Mouse (Mus musculus) fibroblast of lung, adult 2 months (primary cell): ENCODE data around the gene Sp4.

Source experiments
- DNase-seq: peaks from one replicate; pipeline ENCODE4 v3.0.0-alpha.2; 2011; ENCODE audit warnings: low read depth

The Sp4 gene

GRCm38 (mm10) chr12:118264905-118265304 lies 36.3 kb downstream of the Sp4 start:
- no peak for DNase-seq

GRCm38 (mm10) chr12:118263878-118264277 lies 37.4 kb downstream of the Sp4 start:
- no peak for DNase-seq

DNA sequence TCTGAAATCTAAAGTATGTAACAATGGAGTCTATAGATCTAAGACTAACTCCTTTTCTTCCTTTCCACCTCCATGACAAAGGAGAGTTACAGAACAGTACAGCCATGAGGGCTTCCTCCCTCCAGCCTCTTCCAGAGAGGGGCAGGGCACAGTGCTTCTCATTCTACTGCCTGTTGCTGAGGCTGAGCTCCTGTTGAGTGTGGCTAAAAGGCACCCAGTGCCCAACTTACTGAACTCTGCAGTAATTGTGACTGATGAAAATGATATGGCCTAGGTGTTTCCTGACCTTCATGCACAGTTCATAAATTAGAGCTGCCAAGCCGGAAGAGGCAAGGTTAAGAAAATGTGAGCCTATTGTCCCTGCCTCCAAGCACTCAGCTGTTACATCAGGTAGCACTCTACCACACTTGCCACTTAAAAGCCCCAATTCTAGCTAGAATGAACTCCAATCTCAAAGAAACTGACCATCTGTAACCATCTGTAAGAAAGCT lies 45.9 kb downstream of the Sp4 start:
- DNase-seq = no peak

- no peak for DNase-seq
Measured at GRCm38 (mm10) chr12:118221182-118221581, 80.1 kb downstream of the Sp4 start.

DNA sequence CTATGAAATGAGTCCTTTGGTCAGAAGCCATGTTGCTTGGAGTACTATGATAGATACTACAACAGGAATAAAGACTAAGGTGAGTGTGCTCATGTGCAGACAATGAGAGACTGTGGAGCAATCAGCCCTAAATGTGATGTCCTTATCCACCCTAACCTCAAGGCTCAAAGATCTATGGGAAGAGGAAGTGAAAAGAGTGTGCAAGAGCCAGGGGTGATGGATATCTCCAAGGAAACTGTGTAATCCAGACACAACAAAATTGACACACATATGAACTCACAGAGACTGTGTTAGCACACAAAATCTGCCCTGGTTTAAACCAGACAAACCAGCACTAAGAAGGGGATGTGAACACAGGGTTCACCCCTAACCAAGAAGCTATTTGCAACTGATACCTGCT lies 81.2 kb downstream of the Sp4 start:
- no peak for DNase-seq

DNA sequence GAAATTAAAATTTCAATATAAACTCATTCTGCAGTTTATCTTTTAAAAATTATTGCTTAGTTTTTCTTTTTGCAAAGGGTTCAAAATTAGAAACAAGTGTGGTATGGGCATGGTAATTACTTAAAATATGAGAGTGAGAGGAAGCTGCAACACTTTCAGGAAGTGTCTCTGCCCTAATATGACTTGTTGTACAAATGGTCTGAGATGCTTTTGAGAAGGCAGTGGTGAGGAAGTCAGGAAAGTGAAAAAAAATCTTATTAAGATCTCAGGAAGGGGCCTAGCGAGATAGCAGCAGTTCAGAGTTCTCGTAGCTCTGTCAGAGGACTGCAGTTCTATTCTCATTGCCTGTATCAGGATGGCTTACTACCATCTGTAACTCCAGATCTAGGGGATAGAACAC lies 89.1 kb downstream of the Sp4 start:
- no peak for DNase-seq

DNA sequence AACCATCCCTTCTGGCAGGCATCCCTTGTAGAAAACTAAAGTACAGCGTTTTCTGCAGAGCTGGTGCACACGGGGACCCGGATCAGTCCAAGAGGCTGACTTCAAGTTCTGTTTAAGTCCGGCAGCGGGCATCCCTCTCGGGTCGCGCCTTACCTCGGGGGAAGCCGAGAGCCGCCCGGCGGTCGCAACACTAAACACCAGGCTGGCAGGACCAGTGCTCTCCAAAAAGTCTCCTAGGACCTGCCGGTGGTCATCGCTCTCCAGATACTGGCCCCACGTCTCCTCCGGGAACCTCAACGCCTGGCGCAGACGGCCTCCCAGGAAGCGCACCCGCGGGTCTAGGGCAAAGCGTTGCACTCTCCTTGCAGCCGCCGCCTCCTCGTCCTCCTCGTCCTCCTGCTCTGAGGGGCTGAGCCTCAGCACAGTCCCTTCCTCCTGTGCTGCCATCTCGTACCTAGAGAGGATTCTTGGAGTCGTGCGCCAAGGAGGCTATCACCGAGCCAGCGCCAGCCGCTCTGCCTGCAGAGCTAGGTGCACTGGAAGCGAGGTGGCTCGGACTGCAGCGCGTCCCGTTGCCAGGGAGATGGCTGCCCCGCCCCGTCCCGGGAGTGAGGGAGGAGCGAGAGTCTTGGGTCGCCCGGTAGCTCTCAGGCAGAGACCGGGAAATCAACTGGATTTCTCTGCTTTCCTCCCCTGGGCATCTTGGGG lies 102.7 kb downstream of the Sp4 start, which contains the start of gene Dnah11:
Gene Dnah11 (minus strand): TSS at position 658 of the 708 bp plus-strand sequence.
- DNase-seq = no peak

- no peak for DNase-seq
Measured at GRCm38 (mm10) chr12:118196583-118196982, 104.7 kb downstream of the Sp4 start.

- DNase-seq = no peak
Measured at GRCm38 (mm10) chr12:118189535-118189934, 111.7 kb downstream of the Sp4 start.

DNA sequence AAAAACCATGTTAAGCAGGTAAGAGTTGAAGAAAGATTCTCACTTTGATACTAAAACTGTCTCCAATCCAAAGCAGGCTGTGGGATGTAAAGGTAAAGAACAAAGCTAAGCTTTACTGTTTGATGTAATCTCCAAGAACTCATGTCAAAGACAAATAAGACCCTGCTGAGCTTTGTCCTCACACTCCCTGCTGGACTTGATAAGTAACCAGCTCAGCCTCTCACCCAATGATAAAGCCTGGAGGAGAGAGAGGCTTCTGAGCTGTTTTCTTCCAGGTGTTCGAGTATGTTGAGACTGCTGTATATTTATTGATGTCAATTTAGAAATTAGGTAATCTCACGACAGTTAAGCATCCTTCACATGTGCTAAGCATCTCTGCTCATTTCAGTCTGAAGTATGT lies 113.6 kb downstream of the Sp4 start:
- DNase-seq = no peak

DNA sequence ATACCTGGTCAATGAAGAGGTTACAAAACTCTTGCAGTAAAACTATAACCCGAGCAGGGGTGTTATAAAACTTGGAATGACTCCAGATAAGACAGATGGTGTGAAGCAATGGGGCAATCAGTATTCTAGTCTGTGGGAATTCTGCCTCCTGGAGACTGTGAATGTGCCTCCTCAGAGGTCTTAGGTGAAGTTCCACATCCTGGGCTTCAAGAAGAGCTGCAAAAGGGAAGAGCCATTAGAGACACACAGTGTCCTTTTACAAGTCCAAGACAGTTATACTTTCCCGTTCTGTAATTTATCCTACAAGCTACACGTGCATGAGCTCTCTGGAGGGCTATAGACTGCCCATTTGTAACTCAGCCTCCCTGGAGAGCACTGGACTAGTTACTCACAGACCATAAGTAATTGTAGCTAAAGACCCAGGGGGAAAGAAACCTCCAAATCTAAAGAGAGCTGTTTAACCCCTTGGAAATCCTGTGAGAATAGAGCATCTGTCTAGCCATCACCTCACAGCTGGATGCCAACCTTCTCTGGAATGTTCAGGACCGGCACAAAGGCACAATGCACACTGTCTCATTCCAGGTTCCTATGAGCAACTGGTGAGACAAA lies 114.3 kb downstream of the Sp4 start:
- DNase-seq = no peak

- no peak for DNase-seq
Measured at GRCm38 (mm10) chr12:118186120-118186880, 114.9 kb downstream of the Sp4 start.
